Mouse (Mus musculus): ENCODE data around the gene Pld4. TPM values are rescaled to one million over a fixed set of nuclear protein-coding genes. Genes with fewer than 3 reads are reported as not detected.

The Pld4 gene
- polyA plus RNA-seq (2012; rRNA removed) = 4.0 TPM in 2 replicates

DNA sequence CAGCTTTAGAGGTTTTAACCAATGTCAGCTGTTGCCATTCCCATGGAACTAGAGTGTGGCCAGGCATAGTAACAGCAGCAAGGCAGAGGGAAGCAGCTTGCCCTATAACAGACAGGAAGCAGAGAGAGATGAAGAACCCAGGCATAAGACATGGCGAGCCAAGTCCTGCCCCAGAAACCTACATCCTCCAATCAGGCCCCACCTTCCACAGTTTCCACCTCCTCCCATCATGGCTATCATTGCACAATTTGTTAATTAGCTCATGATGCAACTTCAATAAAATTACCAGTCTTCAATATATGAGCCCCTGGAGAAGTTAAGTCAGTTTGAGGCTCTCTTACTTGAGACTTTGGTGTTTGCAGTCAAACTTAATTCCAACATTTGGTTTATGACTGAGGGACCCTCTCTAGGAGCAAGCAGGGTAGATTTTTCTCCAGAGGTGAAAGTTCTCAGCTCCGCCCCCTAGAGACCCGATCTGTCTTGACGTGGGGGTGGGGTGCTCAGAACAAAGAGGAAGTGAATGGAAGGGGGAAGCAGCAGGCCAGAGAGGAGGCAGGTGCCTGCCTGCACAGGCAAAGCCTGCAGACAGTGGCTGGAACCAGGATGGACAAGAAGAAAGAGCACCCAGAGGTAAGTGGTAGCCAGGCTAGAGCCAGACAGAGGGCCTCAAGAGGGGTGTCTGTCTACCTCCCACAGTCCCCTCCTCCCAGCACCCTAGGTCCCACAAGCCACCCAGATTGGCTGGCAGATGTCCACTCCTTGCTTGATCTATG, at the start of gene Pld4:
Pld4 (plus strand) TSS at position 502 of the 773 bp plus-strand sequence.
- H3K27me3 ChIP-seq (ENCODE audit: control insufficient read depth, insufficient read depth, low read length) = no peaks in the 10 kb centered on the region
- TF ChIP-seq CTCF (IDR thresholded peaks at IDR 0.05; ENCODE audit: control insufficient read depth, insufficient read depth, insufficient replicate concordance, low read depth, low read length) (no peak), POLR2A (IDR thresholded peaks at IDR 0.05; ENCODE audit: control insufficient read depth, low read depth, low read length) (no peak)

DNA sequence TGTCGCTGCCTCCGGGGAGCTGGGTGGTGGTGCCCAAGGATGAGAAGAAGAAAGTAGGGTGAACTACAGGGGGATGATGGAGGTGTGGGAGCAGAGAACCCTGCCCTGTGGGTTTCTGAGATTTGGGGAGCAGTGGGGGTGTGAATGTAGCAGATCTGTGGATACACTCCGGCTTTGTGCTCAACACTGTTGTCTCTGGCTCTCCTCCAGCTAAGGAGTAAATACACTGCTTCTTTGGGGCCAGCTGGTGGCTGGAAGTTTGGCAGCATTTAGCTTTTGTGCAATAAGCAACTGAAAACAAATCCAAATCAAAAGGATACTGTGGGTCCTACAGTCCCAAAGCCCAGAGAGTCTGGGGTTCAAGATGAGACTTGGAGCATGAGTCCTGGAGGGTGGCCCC, 46.5 kb upstream of the Pld4 start:
- peak overlapping the region; percentile 50; the same call in 1 of the 2 replicates for H3K27ac ChIP-seq (ENCODE audit: control insufficient read depth, insufficient read depth, low read depth, low read length)
- H3K4me1 ChIP-seq (ENCODE audit: control insufficient read depth, insufficient read depth, low read length) = no peaks in the 10 kb centered on the region; the same call in none of the 2 replicates
- no peaks in the 10 kb centered on the region for H3K36me3 ChIP-seq (ENCODE audit: control insufficient read depth, insufficient read depth, low read length)
- TF ChIP-seq CTCF (IDR thresholded peaks at IDR 0.05; ENCODE audit: control insufficient read depth, insufficient read depth, insufficient replicate concordance, low read depth, low read length) = no peak
- TF ChIP-seq POLR2A (IDR thresholded peaks at IDR 0.05; ENCODE audit: control insufficient read depth, low read depth, low read length) = no peak
- no peak overlapping the region for H3K4me3 ChIP-seq (ENCODE audit: control insufficient read depth, low read depth, low read length)
- H3K27me3 ChIP-seq (ENCODE audit: control insufficient read depth, insufficient read depth, low read length) = no peaks in the 10 kb centered on the region

More for the DNA sequence above, at the start of gene Pld4:
- Histone ChIP-seq H3K36me3 (ENCODE audit: control insufficient read depth, insufficient read depth, low read length) (no peaks in the 10 kb centered on the region), H3K4me3 (ENCODE audit: control insufficient read depth, low read depth, low read length) (no peak within 1 kb of the TSS), H3K4me1 (ENCODE audit: control insufficient read depth, insufficient read depth, low read length) (peaks cover 8% of the 10 kb centered on the region), H3K27ac (ENCODE audit: control insufficient read depth, insufficient read depth, low read depth, low read length) (no peak within 1 kb of the TSS)

DNA sequence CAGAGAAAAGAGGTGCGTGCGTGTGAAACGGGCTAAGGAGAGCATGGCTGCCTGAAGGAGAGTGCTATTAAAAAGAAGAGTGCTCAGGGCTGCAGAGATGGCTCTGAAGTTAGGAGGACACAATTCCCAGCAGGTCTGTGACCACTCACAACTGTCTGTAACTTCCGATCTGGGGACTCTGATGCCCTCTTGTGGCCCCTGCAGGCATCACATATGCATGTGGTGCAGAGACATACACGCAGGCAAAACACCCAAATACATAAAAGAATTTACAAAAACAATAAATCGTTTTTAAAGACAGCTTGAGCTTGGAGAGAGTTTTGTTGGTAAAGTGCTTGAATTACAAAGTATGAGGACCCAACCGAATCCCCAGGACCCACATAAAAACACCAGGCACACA, 43.3 kb upstream of the Pld4 start:
- no peaks in the 10 kb centered on the region for H3K27me3 ChIP-seq (ENCODE audit: control insufficient read depth, insufficient read depth, low read length)
- H3K4me1 ChIP-seq (ENCODE audit: control insufficient read depth, insufficient read depth, low read length) = peaks cover 9% of the 10 kb centered on the region
- TF ChIP-seq POLR2A (IDR thresholded peaks at IDR 0.05; ENCODE audit: control insufficient read depth, low read depth, low read length) (no peak), CTCF (IDR thresholded peaks at IDR 0.05; ENCODE audit: control insufficient read depth, insufficient read depth, insufficient replicate concordance, low read depth, low read length) (peak; percentile 61; the same call in 1 of the 2 replicates)
- no peaks in the 10 kb centered on the region for H3K36me3 ChIP-seq (ENCODE audit: control insufficient read depth, insufficient read depth, low read length)
- H3K4me3 ChIP-seq (ENCODE audit: control insufficient read depth, low read depth, low read length) = no peak overlapping the region
- H3K27ac ChIP-seq (ENCODE audit: control insufficient read depth, insufficient read depth, low read depth, low read length) = no peak overlapping the region

DNA sequence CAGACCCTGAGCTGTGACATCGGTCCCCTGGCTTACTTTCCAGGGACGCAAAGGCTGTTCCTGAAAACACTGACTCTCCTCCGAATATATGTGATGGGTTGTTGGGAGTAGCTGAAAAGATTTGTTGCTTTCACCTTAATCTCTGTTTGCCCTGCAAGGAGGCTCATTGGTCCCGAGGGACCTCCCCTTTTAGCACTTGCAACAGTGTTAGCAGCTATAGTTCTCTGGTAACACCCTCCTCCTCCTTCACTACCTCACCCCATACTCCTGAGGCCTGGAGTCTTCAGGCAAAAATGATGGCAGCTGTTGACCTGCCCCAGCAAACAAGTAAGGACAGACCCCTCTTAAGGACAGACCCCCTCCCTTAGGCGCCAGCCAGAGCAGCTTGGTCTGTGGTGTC, 41.5 kb upstream of the Pld4 start:
- Histone ChIP-seq H3K27me3 (ENCODE audit: control insufficient read depth, insufficient read depth, low read length) (no peaks in the 10 kb centered on the region), H3K27ac (ENCODE audit: control insufficient read depth, insufficient read depth, low read depth, low read length) (no peak overlapping the region), H3K4me3 (ENCODE audit: control insufficient read depth, low read depth, low read length) (no peak overlapping the region), H3K4me1 (ENCODE audit: control insufficient read depth, insufficient read depth, low read length) (peaks cover 13% of the 10 kb centered on the region), H3K36me3 (ENCODE audit: control insufficient read depth, insufficient read depth, low read length) (no peaks in the 10 kb centered on the region)
- no peak for TF ChIP-seq POLR2A (IDR thresholded peaks at IDR 0.05; ENCODE audit: control insufficient read depth, low read depth, low read length)
- no peak for TF ChIP-seq CTCF (IDR thresholded peaks at IDR 0.05; ENCODE audit: control insufficient read depth, insufficient read depth, insufficient replicate concordance, low read depth, low read length)

DNA sequence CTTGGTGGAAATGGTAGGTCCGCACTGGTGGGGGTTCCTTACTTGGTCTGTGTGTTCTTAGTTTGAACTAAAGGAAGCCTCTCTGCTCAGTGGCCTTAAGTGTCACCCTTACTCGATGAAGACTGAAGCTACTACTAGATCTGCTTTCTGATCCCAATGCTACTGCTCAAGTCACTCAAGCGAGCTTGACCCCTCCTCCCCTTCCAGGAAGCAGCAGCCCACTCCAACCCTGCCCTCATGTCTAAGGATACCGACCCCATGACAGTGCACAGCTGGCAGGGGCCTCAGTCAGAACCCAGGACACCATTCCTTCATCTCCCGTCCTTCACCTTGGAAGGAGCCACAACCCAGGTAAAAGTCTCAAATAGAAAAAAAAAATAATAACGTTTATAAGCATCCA, 40.2 kb upstream of the Pld4 start, which contains the start of gene Cep170b:
Cep170b (plus strand) TSS at position 240 of the 400 bp plus-strand sequence.
- Histone ChIP-seq H3K4me3 (ENCODE audit: control insufficient read depth, low read depth, low read length) (peak within 1 kb of the TSS; percentile 86), H3K27me3 (ENCODE audit: control insufficient read depth, insufficient read depth, low read length) (no peaks in the 10 kb centered on the region), H3K27ac (ENCODE audit: control insufficient read depth, insufficient read depth, low read depth, low read length) (peak within 1 kb of the TSS; percentile 85), H3K4me1 (ENCODE audit: control insufficient read depth, insufficient read depth, low read length) (peaks cover 13% of the 10 kb centered on the region), H3K36me3 (ENCODE audit: control insufficient read depth, insufficient read depth, low read length) (no peaks in the 10 kb centered on the region)
- TF ChIP-seq CTCF (IDR thresholded peaks at IDR 0.05; ENCODE audit: control insufficient read depth, insufficient read depth, insufficient replicate concordance, low read depth, low read length) (no peak), POLR2A (IDR thresholded peaks at IDR 0.05; ENCODE audit: control insufficient read depth, low read depth, low read length) (no peak)

DNA sequence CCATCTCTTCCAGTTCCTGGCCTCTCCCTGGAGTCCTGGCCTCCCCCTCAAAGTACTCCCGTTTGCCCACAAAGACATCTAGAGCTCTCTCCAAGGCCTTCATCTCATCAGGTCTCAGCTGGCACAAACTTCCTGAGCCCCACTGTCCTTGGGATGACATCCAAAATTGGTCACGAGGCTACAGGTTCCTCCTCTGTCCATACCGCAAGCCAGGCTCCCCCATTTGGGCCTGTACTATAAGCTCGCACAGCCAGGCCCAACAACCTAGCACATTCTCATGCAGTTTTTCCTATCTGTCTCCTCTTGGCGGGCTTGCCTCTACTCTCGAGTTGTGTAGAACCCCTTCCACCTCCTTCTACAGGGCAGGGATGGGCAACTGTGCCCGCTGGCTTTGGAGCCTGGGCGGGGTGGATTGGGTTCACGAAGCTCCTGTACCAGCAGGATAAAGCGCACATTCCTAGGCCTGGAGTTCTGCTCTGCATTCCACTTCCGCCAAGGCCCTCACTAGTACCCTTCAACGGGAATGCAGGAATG, 39.5 kb upstream of the Pld4 start:
- Histone ChIP-seq H3K4me3 (ENCODE audit: control insufficient read depth, low read depth, low read length) (peak overlapping the region; percentile 86), H3K27ac (ENCODE audit: control insufficient read depth, insufficient read depth, low read depth, low read length) (peak overlapping the region; percentile 85), H3K36me3 (ENCODE audit: control insufficient read depth, insufficient read depth, low read length) (no peaks in the 10 kb centered on the region), H3K4me1 (ENCODE audit: control insufficient read depth, insufficient read depth, low read length) (peaks cover 15% of the 10 kb centered on the region), H3K27me3 (ENCODE audit: control insufficient read depth, insufficient read depth, low read length) (no peaks in the 10 kb centered on the region)
- TF ChIP-seq CTCF (IDR thresholded peaks at IDR 0.05; ENCODE audit: control insufficient read depth, insufficient read depth, insufficient replicate concordance, low read depth, low read length) (no peak), POLR2A (IDR thresholded peaks at IDR 0.05; ENCODE audit: control insufficient read depth, low read depth, low read length) (peak; percentile 24)

DNA sequence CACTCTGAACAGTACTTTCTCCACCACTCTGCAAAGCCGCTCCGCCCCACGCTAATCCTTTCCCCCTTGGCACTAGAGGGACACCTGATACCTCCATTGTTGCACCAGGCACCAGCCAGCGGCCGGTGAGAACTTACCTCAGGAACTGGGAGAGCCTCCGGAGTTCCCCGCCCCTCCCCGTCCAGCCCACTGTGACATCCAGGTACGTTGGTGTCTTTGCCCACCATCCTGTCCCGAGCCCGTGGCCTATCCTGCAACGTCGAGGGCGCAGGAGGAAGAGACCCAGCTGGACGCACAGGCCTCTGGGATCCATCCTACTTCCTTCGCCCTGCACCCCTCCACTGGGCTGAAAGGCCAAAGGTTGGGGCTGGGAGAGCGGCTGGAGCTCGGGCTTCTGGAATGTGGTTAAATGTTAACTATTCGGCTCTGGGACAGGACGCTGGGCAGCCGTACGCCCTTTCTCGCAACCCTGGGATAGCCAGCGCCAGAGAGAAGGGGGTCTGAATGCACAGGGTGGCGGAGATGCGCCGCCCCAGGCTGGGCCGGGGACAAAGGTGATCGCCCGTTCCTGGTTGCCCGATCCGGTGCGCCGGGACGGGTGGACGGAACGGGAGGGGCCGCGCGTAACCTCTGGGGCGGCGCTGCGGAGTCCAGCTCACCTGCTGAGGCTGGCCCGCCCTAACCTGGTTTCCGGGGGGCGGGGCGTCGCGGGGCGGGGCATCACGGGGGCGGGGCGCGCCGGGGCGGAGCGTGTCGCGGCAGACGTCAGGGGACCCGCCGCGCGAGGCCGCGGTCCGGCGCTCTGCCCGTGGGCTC, 38.8 kb upstream of the Pld4 start:
- Histone ChIP-seq H3K27ac (ENCODE audit: control insufficient read depth, insufficient read depth, low read depth, low read length) (peak overlapping the region; percentile 85), H3K4me1 (ENCODE audit: control insufficient read depth, insufficient read depth, low read length) (peaks cover 15% of the 10 kb centered on the region), H3K27me3 (ENCODE audit: control insufficient read depth, insufficient read depth, low read length) (no peaks in the 10 kb centered on the region), H3K4me3 (ENCODE audit: control insufficient read depth, low read depth, low read length) (peak overlapping the region; percentile 87), H3K36me3 (ENCODE audit: control insufficient read depth, insufficient read depth, low read length) (no peaks in the 10 kb centered on the region)
- TF ChIP-seq CTCF (IDR thresholded peaks at IDR 0.05; ENCODE audit: control insufficient read depth, insufficient read depth, insufficient replicate concordance, low read depth, low read length) = no peak
- no peak for TF ChIP-seq POLR2A (IDR thresholded peaks at IDR 0.05; ENCODE audit: control insufficient read depth, low read depth, low read length)
